Mouse (Mus musculus): ENCODE measurements around the gene Cdk7.
"Not testable (repeated sequence)": the region's sequence is repeated elsewhere in the genome, so short reads cannot be mapped to it uniquely, and the experiment has no call there.

Cdk7 gene

DNA sequence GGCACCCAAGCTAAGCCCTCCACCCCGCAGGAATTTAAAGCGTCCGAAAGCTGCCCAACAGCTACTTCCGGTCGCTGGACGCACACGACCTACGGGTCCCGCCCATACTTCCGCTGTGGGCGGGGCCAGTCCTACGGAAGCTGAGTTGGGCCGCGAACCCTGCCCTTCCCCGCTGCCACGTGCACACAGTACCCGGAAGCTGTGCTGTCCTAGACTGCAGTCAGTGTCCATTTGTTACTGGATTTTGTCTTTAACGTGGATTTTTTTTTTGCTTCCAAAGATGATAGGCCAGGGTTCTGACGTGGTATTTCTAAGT lies at the start of gene Cdk7:
Cdk7 (minus strand) TSS at position 79 of the 316 bp plus-strand sequence.
- DNase-seq (ENCODE audit: low spot score in 2 of 2): peak; percentile 91 to 96

- DNase-seq (ENCODE audit: low spot score in 2 of 2): no peak
Observed at GRCm38 (mm10) chr13:100777491-100777890, 46.8 kb upstream of the Cdk7 start.

DNA sequence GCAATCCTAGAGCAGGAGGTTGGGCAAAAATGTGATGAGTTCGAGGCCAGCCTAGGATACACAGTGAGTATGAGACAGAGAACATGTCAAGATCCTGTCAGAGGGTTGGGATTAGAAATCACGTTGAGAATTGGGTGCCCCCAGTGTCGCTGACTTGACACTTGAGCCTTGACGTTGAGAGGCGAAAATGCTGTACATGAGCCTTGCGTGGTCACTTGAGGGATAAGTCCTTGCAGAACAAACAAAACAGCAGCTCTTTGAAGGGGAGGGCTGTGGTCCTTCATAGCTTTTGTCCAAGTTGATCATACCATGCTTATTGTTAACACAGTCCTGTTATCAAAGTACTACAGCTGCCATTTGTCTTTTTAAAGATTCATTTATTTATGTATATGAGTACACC lies 46.0 kb upstream of the Cdk7 start:
- DNase-seq (ENCODE audit: low spot score in 2 of 2): no peak

DNA sequence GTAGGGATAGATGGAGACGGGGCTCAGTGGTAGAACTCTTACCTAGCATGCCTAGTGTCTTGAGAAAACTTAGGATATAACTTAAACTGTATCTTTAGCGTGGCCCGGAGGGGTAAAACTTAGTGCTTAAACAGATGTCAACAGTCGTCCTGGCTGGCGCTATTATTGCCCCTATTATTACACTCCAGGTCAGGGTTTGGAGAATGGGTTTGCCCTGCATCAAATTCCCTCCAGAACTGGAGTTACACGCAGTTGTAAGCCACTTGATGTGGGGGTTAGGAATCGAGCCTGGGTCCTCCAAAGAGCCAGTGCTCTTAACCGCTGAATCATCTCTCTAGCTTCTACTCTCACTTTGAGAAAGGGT lies 45.3 kb upstream of the Cdk7 start:
- DNase-seq (ENCODE audit: low spot score in 2 of 2): no peak

DNA sequence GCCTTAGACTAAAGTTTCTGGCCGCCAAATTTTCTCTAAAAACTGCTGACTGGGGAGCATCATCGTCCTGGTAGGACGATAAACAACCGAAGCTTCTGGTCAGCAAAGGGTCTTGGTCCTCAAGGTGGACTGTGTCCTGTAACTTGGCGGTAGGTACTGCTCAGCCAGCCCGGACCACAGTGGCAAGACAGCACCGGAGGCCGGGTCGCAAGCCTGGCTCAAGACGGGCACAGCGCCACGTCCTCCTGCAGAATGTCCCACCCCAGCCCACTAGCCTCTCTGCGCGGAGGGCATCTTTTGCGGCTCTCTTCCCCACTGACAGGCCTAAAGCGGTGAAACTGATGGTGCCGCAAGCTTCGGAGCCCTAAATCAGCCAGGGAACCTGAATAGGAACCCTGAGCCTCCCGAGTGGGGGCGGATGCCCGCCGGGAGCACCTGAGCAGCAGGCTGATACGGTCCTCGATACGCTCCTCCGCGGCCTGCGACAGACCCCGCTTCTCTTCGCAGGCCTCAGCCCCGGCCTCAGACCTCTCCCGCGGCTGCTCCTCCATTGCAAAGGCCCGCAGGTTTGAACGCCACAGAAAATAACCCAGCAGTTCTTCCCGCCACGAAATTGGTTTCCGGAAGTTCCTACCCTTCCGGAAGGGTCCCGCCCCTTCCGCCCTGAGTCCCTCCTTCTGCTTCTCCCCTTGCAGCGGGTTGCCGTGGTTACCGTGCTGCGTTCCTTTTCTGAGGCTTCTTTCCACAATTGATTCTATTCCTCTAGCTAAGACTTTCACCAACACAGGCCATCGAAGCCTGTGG lies 44.7 kb upstream of the Cdk7 start, which contains the start of gene Cenph:
Cenph (minus strand) TSS at position 648 of the 804 bp plus-strand sequence.
- DNase-seq (ENCODE audit: low spot score in 2 of 2): peak; percentile 71 to 80

GRCm38 (mm10) chr13:100774704-100775103 lies 44.0 kb upstream of the Cdk7 start:
- DNase-seq (ENCODE audit: low spot score in 2 of 2): no peak

DNA sequence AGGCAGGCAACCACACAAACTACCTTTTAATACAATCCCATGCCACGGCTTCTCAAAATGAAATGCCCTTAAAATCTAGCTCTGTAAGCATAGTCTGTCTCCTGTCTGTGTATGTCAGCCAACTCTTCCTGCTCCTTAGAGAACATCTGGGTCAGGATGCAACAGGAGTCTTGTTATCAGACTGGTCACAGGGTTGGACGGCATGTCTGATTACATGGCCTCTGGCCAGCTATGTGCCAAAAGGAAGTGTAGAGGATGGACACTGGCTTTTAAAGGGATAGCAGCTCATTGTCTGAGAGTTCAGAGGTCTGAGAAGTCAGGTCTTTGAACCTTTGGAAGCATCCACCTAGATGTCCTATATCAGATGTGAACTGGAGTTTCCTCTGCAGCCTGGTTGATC lies 24.6 kb upstream of the Cdk7 start:
- no peak for DNase-seq (ENCODE audit: low spot score in 2 of 2)

DNA sequence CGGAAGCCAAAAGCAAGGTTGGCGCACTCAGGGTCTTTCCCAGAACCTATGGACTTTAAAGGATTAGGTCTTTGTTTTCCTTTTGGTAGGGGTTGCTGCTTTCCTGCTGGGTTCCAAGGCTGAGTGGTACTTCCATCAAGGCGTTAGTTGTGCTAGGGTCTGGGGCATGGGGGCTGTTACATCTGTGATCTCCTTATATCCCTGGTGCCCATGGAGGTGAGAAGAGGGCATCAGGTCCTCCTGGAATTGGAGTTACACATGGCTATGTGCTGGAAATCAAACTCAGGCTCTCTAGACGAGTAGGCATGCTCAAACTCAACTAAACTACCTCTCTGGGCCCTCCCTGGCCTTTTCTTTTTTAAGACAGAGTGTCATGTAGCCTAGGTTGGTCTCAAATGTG lies 23.4 kb upstream of the Cdk7 start:
- no peak for DNase-seq (ENCODE audit: low spot score in 2 of 2)

- DNase-seq (ENCODE audit: low spot score in 2 of 2): no peak
Observed at GRCm38 (mm10) chr13:100753011-100753410, 22.3 kb upstream of the Cdk7 start.

- no peak for DNase-seq (ENCODE audit: low spot score in 2 of 2)
Observed at GRCm38 (mm10) chr13:100752529-100752928, 21.8 kb upstream of the Cdk7 start.

- no peak for DNase-seq (ENCODE audit: low spot score in 2 of 2)
Observed at GRCm38 (mm10) chr13:100751402-100751801, 20.7 kb upstream of the Cdk7 start.

DNA sequence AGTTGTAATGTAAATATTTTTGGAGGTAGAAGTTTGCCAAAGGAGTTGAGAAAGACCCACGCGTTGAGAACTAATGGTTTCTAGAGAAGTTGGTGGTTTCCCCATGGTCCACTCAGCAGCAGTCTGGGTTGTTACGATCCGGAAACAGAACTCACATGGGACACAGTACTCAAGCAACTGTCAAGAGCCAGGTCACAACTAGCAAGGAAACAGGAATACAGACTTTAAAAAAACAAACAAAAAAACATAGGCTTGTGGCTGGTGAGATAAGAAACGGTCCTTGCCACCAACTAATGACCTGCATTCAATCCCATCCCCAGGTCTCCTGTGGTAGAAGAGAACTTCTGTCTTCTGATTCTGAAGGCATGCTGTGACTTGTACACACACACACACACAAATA lies 20.1 kb upstream of the Cdk7 start:
- no peak for DNase-seq (ENCODE audit: low spot score in 2 of 2)

GRCm38 (mm10) chr13:100748638-100749037 lies 17.9 kb upstream of the Cdk7 start:
- DNase-seq (ENCODE audit: low spot score in 2 of 2): no peak

DNA sequence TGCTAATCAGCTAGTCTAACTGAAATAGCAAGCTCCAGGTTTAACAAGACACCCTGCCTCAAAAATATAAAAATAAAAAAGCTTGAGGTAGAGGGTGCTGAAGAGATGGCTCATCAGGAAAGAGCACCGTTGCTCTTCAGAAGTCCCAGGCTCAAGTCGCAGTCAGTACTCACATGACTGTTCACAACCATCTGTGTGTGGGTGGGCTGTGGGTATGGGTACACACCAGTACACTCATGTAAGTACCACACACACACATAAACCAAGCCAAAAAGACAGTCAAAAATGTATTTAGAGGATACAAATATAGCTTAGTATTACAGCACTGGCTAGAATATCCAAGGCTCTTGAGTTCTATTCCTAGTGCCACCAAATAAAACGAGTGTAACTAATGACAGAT lies 15.4 kb upstream of the Cdk7 start:
- peak; percentile 54 to 83 for DNase-seq (ENCODE audit: low spot score in 2 of 2)

GRCm38 (mm10) chr13:100744036-100744744 lies 13.5 kb upstream of the Cdk7 start, which contains the start of gene Mrps36:
Gene Mrps36 (minus strand): TSS chr13:100744659.
- DNase-seq (ENCODE audit: low spot score in 2 of 2): peak; percentile 91 to 94

GRCm38 (mm10) chr13:100743346-100744035 lies 12.8 kb upstream of the Cdk7 start:
- no peak for DNase-seq (ENCODE audit: low spot score in 2 of 2)

GRCm38 (mm10) chr13:100742831-100743230 lies 12.1 kb upstream of the Cdk7 start:
- DNase-seq (ENCODE audit: low spot score in 2 of 2): no peak

- DNase-seq (ENCODE audit: low spot score in 2 of 2): no peak
Observed at GRCm38 (mm10) chr13:100732756-100733155, 2.0 kb upstream of the Cdk7 start.

- DNase-seq (ENCODE audit: low spot score in 2 of 2): not testable (repeated sequence)
Observed at GRCm38 (mm10) chr13:100731462-100732046, 815 bp upstream of the Cdk7 start.

DNA sequence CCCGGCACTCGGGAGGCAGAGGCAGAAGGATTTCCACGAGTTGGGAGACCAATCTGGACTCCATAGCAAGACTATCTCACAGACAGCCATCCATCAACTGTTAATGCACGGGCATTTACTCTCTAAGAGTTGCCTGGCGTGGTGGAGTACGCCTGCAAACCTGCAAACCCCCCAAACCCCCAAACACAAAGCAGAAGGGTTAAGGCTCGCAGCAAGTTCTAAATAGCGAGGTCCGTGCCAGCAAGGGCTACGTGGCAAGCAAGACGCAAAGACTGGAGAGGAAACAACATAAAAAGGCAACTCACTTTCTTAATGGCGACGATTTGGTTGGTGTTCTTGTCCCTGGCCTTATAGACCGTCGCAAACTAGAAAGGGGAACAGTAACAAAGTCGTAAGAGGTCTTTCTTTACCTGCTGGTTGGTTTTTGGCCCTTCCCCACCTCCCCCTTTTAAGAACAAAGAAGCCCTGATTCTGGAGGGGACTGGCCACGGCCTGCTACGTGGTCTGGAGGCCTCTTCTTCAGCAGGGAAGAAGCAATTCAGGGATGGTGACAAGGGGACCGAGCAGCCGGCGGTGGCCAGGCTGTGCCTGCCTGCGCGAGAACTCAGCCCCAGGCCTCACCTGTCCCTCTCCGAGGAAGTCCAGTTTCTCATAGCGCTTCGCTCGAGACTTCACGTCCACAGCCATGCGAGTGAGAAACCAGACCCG lies 432 bp downstream of the Cdk7 start:
- DNase-seq (ENCODE audit: low spot score in 2 of 2): no peak

- not testable (repeated sequence) for DNase-seq (ENCODE audit: low spot score in 2 of 2)
Observed at GRCm38 (mm10) chr13:100728530-100728929, 2.2 kb downstream of the Cdk7 start.

DNA sequence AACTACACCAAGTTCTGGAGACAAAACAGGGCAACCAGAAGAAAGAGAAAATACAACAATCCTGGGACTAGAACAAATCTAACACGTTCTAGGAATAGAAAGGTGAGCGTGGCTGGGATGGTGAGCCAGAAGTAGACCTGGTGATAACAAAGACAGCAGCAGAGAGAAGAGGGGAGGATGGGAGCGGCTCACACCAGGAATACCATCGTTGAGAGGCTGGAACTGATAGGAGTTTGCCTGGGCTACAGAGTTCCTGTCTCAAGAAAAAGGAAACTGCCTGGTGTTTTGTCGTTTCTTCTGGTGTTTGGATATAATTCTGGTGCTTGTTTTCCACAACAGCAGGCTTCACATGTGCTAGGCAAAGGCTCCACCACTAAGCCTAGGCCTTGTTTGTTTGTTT lies 2.7 kb downstream of the Cdk7 start:
- DNase-seq (ENCODE audit: low spot score in 2 of 2): no peak

All from frontal cortex, postnatal 36 days (tissue).